Mouse (Mus musculus) midbrain, embryonic 16.5 days (tissue): ENCODE measurements around the gene Letm1. TPM values are rescaled to one million over a fixed set of nuclear protein-coding genes. Genes with fewer than 3 reads are reported as not detected.

ENCODE experiments used
- ATAC-seq: fragments of 200-750 bp; cut with Nextera tagmentation; 2 replicates; pipeline ENCODE4 v1.8.0; 2017; ENCODE audit warnings: moderate TSS enrichment
- H3K27ac ChIP-seq: fragments of 300-500 bp; sonication (generic); 2 replicates; pipeline ENCODE4 v1.5.1; 2014; ENCODE audit warnings: mild to moderate bottlenecking, low read length, mixed read lengths
- H3K27me3 ChIP-seq: fragments of 300-500 bp; sonication (generic); 2 replicates; pipeline ENCODE4 v1.6.1; 2014; ENCODE audit warnings: low read depth, low read length, mixed read lengths; ENCODE audit not compliant: control insufficient read depth, insufficient read depth
- H3K36me3 ChIP-seq: fragments of 300-500 bp; sonication (generic); 2 replicates; pipeline ENCODE4 v1.6.1; 2014; ENCODE audit warnings: mild to moderate bottlenecking, low read length, moderate library complexity, mixed read lengths; ENCODE audit not compliant: control insufficient read depth, insufficient read depth
- H3K4me1 ChIP-seq: fragments of 300-500 bp; sonication (generic); 2 replicates; pipeline ENCODE4 v1.6.1; 2014; ENCODE audit warnings: mild to moderate bottlenecking, low read length, mixed read lengths; ENCODE audit not compliant: control insufficient read depth, insufficient read depth
- H3K4me2 ChIP-seq: fragments of 300-500 bp; sonication (generic); 2 replicates; pipeline ENCODE4 v1.6.1; 2014; ENCODE audit warnings: mild to moderate bottlenecking, low read length, mixed read lengths
- H3K4me3 ChIP-seq: fragments of 300-500 bp; sonication (generic); 2 replicates; pipeline ENCODE4 v1.5.1; 2014; ENCODE audit warnings: low read depth, mild to moderate bottlenecking, low read length, moderate library complexity, mixed read lengths
- H3K9ac ChIP-seq: fragments of 300-500 bp; sonication (generic); 2 replicates; pipeline ENCODE4 v1.6.1; 2014; ENCODE audit warnings: low read depth, low read length, mixed read lengths
- H3K9me3 ChIP-seq: fragments of 300-500 bp; sonication (generic); replicated peaks from 2 replicates; pipeline ENCODE4 v1.6.1; 2014; ENCODE audit warnings: mild to moderate bottlenecking, low read length, mixed read lengths; ENCODE audit not compliant: control insufficient read depth, poor library complexity, severe bottlenecking
- WGBS: fragments of 180-500 bp; shearing (Covaris S2); extraction: QIAGEN DNeasy Blood & Tissue Kit; methylation state at CpG from one replicate; pipeline ENCODE4 v1.1.7; 2014; 5-methylcytosine and 5-hydroxymethylcytosine counted together
- polyA plus RNA-seq: library from polyadenylated mRNA; unstranded; fragments of >200 nt; fragmentation: Nextera tagmentation; extraction: Ambion mirVana; gene quantifications from 2 replicates; pipeline ENCODE4 v1.2.1, GENCODE M21; 2015

Gene Letm1
- polyA plus RNA-seq, 1 experiment from 2014 or later: 69.1 TPM

DNA sequence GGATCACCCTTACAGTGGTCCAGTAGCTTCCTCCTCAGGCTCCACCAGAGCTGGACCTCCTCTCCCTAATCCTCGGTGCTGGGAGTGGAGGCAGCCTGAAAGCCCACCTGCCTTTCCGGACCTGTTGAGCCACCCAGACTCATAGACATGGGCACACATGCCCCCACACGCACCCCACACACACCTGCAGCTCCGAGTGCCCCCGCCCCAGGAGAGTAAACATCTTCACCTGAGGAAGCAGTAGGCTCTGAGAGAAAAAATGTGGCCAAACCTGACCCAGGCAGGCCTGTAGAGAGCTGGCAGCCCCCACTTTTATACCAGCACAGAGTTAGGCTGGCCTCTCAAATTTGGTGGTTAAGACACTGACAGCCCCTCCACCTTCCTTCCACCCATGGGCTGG lies 86.2 kb downstream of the Letm1 start:
- H3K27me3 ChIP-seq: peaks cover 25% of the 10 kb centered on the region
- H3K4me1 ChIP-seq: peaks cover 28% of the 10 kb centered on the region
- 53% methylated on average over 5 of the region's 5 CpGs for WGBS
- no peaks in the 10 kb centered on the region for H3K36me3 ChIP-seq
- no peak overlapping the region for H3K4me3 ChIP-seq
- H3K27ac ChIP-seq: no peak overlapping the region
- no peak overlapping the region for H3K9ac ChIP-seq
- H3K9me3 ChIP-seq: no peaks in the 10 kb centered on the region
- ATAC-seq: no peak
- H3K4me2 ChIP-seq: no peak overlapping the region

DNA sequence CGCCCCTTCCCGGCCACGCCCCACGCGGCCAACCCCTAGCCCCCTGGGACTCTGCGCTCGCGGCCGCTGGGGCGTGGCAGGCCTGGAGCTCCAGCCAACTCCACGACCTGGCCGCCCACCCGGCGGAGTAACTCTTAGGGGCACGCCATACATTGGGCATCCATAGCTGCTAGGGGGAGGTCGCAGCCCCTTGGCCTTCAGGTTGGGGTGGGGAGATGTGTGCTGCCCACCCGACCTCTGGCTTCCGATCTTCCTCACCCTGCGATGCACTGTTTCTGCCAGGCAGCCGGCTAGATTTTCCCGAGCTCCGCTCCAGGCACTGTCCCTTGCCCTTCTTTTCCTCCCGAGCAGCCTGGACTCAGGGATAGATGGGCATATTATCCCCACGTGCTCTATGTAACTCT lies 86.9 kb downstream of the Letm1 start:
- ATAC-seq: 0 out of 2 replicates have a peak, but pooled peaks have one; percentile 4
- Histone ChIP-seq H3K4me1 (peaks cover 28% of the 10 kb centered on the region), H3K36me3 (no peaks in the 10 kb centered on the region), H3K4me2 (peak overlapping the region; percentile 75), H3K9me3 (no peaks in the 10 kb centered on the region), H3K27me3 (peaks cover 25% of the 10 kb centered on the region), H3K9ac (peak overlapping the region; percentile 70), H3K27ac (peak overlapping the region; percentile 47), H3K4me3 (peak overlapping the region; percentile 45)
- WGBS: under 1% methylated on average over 24 of the region's 24 CpGs

DNA sequence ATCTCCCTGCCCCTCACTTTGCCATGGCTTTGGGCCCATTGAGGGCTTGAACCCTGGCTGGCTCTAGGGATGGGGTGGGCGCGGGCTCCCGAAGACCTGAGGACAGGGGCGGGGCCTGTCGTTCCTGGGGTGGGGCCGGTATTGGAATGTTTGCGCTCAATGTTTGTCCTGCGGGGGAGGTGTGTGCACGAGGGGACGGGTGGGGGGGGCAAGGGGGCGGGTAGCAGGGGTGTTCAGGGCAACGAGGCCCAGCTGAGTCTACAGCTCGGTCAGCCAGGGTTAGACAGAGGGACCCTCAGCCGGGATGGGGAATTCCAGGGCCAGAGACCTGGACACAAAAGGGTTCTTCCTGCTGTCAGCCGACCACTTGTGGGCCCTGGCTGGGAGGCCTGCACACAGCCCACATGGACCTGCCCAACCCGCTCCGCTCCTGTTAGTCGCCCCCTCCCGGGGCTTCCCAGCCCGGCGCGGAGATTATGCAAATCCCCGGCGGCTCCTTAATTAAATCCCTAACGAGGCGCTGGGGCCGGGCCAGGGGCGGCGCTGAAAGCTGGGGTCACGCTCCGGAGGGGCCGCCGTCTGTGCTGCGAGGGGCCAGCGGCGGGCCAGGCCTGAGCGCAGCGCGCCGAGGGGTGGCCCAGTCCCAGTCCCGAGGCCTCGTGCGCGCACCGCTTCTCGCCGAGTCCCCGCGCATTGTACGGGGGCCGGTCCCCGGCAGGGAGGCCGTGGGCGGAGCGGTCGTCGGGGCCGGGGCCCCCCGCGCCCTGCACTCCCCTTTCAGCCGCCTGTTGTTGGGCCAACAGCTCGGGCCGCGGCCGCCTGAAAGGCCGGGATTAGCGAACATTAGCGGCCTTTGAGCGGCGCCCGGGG lies 87.5 kb downstream of the Letm1 start:
- Histone ChIP-seq H3K27ac (peak overlapping the region; percentile 47), H3K9ac (peak overlapping the region; percentile 70), H3K4me2 (peak overlapping the region; percentile 75), H3K27me3 (peaks cover 25% of the 10 kb centered on the region), H3K36me3 (no peaks in the 10 kb centered on the region), H3K4me1 (peaks cover 28% of the 10 kb centered on the region), H3K4me3 (peak overlapping the region; percentile 45), H3K9me3 (no peaks in the 10 kb centered on the region)
- peak; percentile 71 for ATAC-seq
- under 1% methylated on average over 66 of the region's 71 CpGs for WGBS

GRCm38 (mm10) chr5:33694461-33694847 lies 88.2 kb downstream of the Letm1 start:
- peak overlapping the region; percentile 70; the same call in 1 of the 2 replicates for H3K9ac ChIP-seq
- no peaks in the 10 kb centered on the region for H3K9me3 ChIP-seq
- no peak overlapping the region for H3K27ac ChIP-seq
- peaks cover 31% of the 10 kb centered on the region for H3K4me1 ChIP-seq
- ATAC-seq: no peak
- no peak overlapping the region for H3K4me3 ChIP-seq
- WGBS: 43% methylated on average over 9 of the region's 9 CpGs
- no peaks in the 10 kb centered on the region for H3K36me3 ChIP-seq
- peaks cover 25% of the 10 kb centered on the region for H3K27me3 ChIP-seq
- no peak overlapping the region; the same call in 1 of the 2 replicates for H3K4me2 ChIP-seq

DNA sequence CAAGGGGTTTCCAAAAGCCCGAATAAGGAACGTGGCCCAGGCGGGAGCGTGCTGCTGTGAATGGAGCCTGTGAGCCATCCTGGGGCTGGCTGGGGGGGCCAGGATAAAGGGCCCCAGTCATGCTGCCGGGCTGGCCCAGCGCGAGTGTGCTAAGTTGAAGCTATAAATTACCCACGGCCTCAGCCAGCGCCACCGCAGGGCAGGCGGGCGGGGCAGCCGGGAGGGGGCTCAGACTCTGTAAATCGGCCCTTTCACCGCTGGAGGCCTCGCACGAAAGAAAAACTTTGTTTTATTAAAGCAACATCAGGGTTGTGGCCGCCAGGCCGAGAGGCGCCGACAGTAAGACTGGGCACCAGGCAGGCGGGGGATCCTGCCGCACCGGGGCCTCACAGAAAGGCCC lies 90.2 kb downstream of the Letm1 start:
- Histone ChIP-seq H3K27me3 (peaks cover 25% of the 10 kb centered on the region), H3K27ac (no peak overlapping the region), H3K9ac (0 out of 2 replicates have a peak overlapping the region, but pooled peaks have one; percentile 26), H3K4me3 (no peak overlapping the region), H3K4me2 (no peak overlapping the region), H3K36me3 (no peaks in the 10 kb centered on the region), H3K9me3 (no peaks in the 10 kb centered on the region), H3K4me1 (peaks cover 27% of the 10 kb centered on the region)
- WGBS: 3% methylated on average over 24 of the region's 24 CpGs
- no peak for ATAC-seq

DNA sequence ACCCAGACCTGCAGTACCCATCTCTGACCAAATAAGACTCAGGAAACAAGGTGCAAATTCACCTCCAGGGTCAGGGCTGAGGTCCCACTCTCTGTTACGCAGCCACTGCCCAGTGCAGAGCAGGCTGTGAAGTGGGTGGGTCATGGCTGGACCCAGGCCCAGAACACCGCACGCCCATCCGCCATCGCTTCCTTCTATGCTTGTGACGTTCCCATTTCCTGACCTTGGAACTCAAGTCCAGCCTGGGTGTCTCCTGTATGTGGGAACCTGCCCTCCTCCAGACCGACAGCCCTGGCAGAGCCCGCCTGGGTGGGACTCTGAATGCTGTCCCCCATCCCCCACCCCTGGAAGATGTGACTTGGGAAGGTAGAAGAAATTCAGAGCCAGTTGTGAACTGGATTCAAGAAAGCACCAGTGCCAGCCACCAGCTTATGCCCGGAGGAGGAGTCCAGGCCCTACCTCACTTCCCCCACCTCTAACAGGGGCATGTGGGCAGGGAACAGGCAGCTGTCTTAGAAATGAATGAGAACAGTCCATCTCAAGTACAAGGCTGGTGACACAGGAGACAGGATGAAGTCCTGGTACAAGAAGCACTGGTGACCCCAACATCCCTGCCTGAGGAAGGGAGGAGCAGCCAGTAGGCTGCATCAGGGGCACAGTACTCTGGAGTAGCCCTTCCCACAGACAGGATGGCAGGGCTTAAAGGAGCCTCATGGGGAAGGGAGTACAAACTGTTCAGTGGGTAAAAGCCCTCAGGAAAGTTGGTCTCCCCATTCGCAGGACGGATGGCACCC lies 92.6 kb downstream of the Letm1 start:
- WGBS: 57% methylated on average over 11 of the region's 11 CpGs
- Histone ChIP-seq H3K4me2 (peak overlapping the region; percentile 14; the same call in 1 of the 2 replicates), H3K4me1 (peaks cover 16% of the 10 kb centered on the region), H3K4me3 (no peak overlapping the region), H3K27me3 (peaks cover 24% of the 10 kb centered on the region), H3K9me3 (no peaks in the 10 kb centered on the region), H3K27ac (peak overlapping the region; percentile 42; the same call in 1 of the 2 replicates), H3K36me3 (no peaks in the 10 kb centered on the region), H3K9ac (no peak overlapping the region)
- ATAC-seq: peak; percentile 30; the same call in 1 of the 2 replicates

Other genes with a start within 250 kb of the Letm1 start
- gene Fam53a, start 153.2 kb downstream of the Letm1 start, polyA plus RNA-seq: 30.3 and 31.0 TPM in 2 replicates
- 0.70 and 0.89 TPM in 2 replicates for gene Gm9903, start 152.9 kb downstream of the Letm1 start, polyA plus RNA-seq
- 119 and 123 TPM in 2 replicates for gene Slbp, start 130.2 kb downstream of the Letm1 start, polyA plus RNA-seq
- gene Tacc3, start 124.7 kb downstream of the Letm1 start, polyA plus RNA-seq: 25.0 and 28.4 TPM in 2 replicates
- gene Tmem129, start 124.4 kb downstream of the Letm1 start, polyA plus RNA-seq: 29.1 and 29.7 TPM in 2 replicates
- 19.1 and 23.9 TPM in 2 replicates for gene Fgfr3, start 61.1 kb downstream of the Letm1 start, polyA plus RNA-seq
- gene Nsd2, start 37.9 kb upstream of the Letm1 start, polyA plus RNA-seq: 75.9 and 84.5 TPM in 2 replicates
- gene Nelfa, start 153.6 kb upstream of the Letm1 start, polyA plus RNA-seq: 38.9 and 40.4 TPM in 2 replicates
- gene Gm1673, start 200.6 kb upstream of the Letm1 start, polyA plus RNA-seq: 654 and 658 TPM in 2 replicates
- gene Nat8l, start 213.2 kb upstream of the Letm1 start, polyA plus RNA-seq: 4.4 and 4.6 TPM in 2 replicates